Mouse (Mus musculus): Measurements from ENCODE around the gene Arhgap44. TPM values are rescaled to one million over a fixed set of nuclear protein-coding genes. Genes with fewer than 3 reads are reported as not detected.

The Arhgap44 gene
- 10.2 and 11.8 TPM in 2 replicates for polyA plus RNA-seq (2015; fragmentation: Nextera tagmentation; extraction: Ambion mirVana)

- no peaks in the 10 kb centered on the region for H3K36me3 ChIP-seq
- peaks cover 32% of the 10 kb centered on the region for H3K4me1 ChIP-seq
- H3K27me3 ChIP-seq (replicated peaks): 0 out of 2 replicates have a peak, but pooled peaks cover 5% of the 10 kb centered on the region
- H3K4me3 ChIP-seq: peak within 1 kb of the TSS; percentile 93
- ATAC-seq (ENCODE audit: extremely low read depth, insufficient number of reproducible peaks, low FRiP score, low TSS enrichment): peak; percentile 19; the same call in 1 of the 2 replicates
- WGBS: under 1% methylated on average over 27 of the region's 27 CpGs
- H3K9me3 ChIP-seq: no peaks in the 10 kb centered on the region
- H3K27ac ChIP-seq (replicated peaks): no peak within 1 kb of the TSS
- H3K9ac ChIP-seq: peak within 1 kb of the TSS; percentile 92
- peak within 1 kb of the TSS; percentile 95 for H3K4me2 ChIP-seq
Observed at GRCm38 (mm10) chr11:65162767-65163120, at the start of gene Arhgap44. Gene Arhgap44 (minus strand): TSS chr11:65162961.

DNA sequence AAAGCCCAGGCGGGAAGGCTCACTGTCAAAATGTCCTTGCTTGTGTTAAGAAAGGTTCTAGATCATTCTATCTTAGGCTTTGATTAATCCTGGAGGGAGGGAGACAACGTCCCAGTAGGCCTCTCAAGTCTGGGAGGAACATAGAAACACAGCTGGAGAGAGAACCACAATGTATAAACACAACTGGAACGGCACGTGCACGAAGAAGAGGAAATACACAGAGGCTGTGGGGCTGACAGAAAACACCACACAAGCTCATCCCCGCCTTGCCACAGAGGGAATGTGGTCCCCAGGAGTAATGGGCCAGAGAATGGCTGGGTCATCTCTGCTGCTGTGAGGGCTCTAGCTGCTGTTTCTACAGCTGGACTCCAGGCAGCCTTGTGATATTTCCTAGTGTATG, 48.9 kb upstream of the Arhgap44 start:
- Histone ChIP-seq H3K36me3 (peaks cover 46% of the 10 kb centered on the region), H3K27ac (replicated peaks) (peak overlapping the region; percentile 92), H3K9me3 (no peaks in the 10 kb centered on the region), H3K27me3 (replicated peaks) (no peaks in the 10 kb centered on the region), H3K9ac (no peak overlapping the region), H3K4me3 (no peak overlapping the region), H3K4me2 (no peak overlapping the region), H3K4me1 (peaks cover 95% of the 10 kb centered on the region)
- WGBS: 70% methylated on average over 6 of the region's 6 CpGs
- no peak for ATAC-seq (ENCODE audit: extremely low read depth, insufficient number of reproducible peaks, low FRiP score, low TSS enrichment)

- peak; percentile 86 for ATAC-seq (ENCODE audit: extremely low read depth, insufficient number of reproducible peaks, low FRiP score, low TSS enrichment)
- H3K4me1 ChIP-seq: peaks cover 97% of the 10 kb centered on the region
Observed at GRCm38 (mm10) chr11:65209441-65209840, 46.7 kb upstream of the Arhgap44 start.

GRCm38 (mm10) chr11:65205306-65205705, 42.5 kb upstream of the Arhgap44 start:
- ATAC-seq (ENCODE audit: extremely low read depth, insufficient number of reproducible peaks, low FRiP score, low TSS enrichment): peak; percentile 22; the same call in 1 of the 2 replicates
- H3K4me3 ChIP-seq: no peak overlapping the region
- H3K4me2 ChIP-seq: peak overlapping the region; percentile 44
- peak overlapping the region; percentile 87 for H3K27ac ChIP-seq (replicated peaks)
- H3K4me1 ChIP-seq: peaks cover 91% of the 10 kb centered on the region
- H3K9me3 ChIP-seq: no peaks in the 10 kb centered on the region
- H3K27me3 ChIP-seq (replicated peaks): no peaks in the 10 kb centered on the region
- no peak overlapping the region; the same call in 1 of the 2 replicates for H3K9ac ChIP-seq
- peaks cover 36% of the 10 kb centered on the region for H3K36me3 ChIP-seq
- 15% methylated on average over 5 of the region's 5 CpGs for WGBS

More at GRCm38 (mm10) chr11:65209441-65209840, 46.7 kb upstream of the Arhgap44 start:
- Histone ChIP-seq H3K27me3 (replicated peaks) (no peaks in the 10 kb centered on the region), H3K9ac (no peak overlapping the region), H3K36me3 (peaks cover 36% of the 10 kb centered on the region), H3K9me3 (no peaks in the 10 kb centered on the region), H3K4me2 (no peak overlapping the region), H3K4me3 (no peak overlapping the region), H3K27ac (replicated peaks) (peak overlapping the region; percentile 92)
- 4% methylated on average over 6 of the region's 6 CpGs for WGBS

DNA sequence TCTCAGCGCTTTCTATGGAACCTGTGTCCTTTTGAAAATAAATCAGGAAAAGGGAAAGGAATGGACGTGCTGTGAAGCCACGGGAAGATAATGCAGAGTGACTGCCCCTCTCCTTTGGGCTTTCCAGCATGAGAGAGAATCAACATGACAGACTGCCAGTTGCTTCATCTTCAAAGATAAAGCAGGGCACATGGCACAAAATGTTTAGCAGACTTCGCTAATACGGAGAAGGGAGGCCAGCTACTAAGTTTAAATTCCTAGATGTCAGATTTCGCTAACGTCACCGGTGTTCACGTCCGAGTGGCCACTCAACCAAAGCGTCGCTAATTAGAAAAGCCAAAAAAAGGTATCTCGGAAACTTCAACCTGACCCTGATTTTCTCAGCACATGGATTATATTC, 41.9 kb upstream of the Arhgap44 start:
- no peaks in the 10 kb centered on the region for H3K27me3 ChIP-seq (replicated peaks)
- 23% methylated on average over 13 of the region's 13 CpGs for WGBS
- H3K4me3 ChIP-seq: no peak overlapping the region
- H3K4me1 ChIP-seq: peaks cover 85% of the 10 kb centered on the region
- ATAC-seq (ENCODE audit: extremely low read depth, insufficient number of reproducible peaks, low FRiP score, low TSS enrichment): no peak
- H3K9me3 ChIP-seq: no peaks in the 10 kb centered on the region
- H3K27ac ChIP-seq (replicated peaks): peak overlapping the region; percentile 87
- H3K9ac ChIP-seq: peak overlapping the region; percentile 62
- H3K4me2 ChIP-seq: peak overlapping the region; percentile 44
- H3K36me3 ChIP-seq: peaks cover 41% of the 10 kb centered on the region

GRCm38 (mm10) chr11:65203020-65203419, 40.3 kb upstream of the Arhgap44 start:
- ATAC-seq (ENCODE audit: extremely low read depth, insufficient number of reproducible peaks, low FRiP score, low TSS enrichment): no peak
- WGBS: 91% methylated on average over 1 of the region's 1 CpGs
- no peaks in the 10 kb centered on the region for H3K9me3 ChIP-seq
- peaks cover 68% of the 10 kb centered on the region for H3K4me1 ChIP-seq
- H3K27ac ChIP-seq (replicated peaks): peak overlapping the region; percentile 39; the same call in 1 of the 2 replicates
- no peak overlapping the region for H3K4me3 ChIP-seq
- H3K27me3 ChIP-seq (replicated peaks): no peaks in the 10 kb centered on the region
- no peak overlapping the region for H3K4me2 ChIP-seq
- peaks cover 57% of the 10 kb centered on the region for H3K36me3 ChIP-seq
- no peak overlapping the region for H3K9ac ChIP-seq

- H3K27ac ChIP-seq (replicated peaks): peak overlapping the region; percentile 51
- no peaks in the 10 kb centered on the region for H3K9me3 ChIP-seq
- H3K27me3 ChIP-seq (replicated peaks): no peaks in the 10 kb centered on the region
- no peak overlapping the region for H3K4me3 ChIP-seq
- H3K36me3 ChIP-seq: peaks cover 63% of the 10 kb centered on the region
- ATAC-seq (ENCODE audit: extremely low read depth, insufficient number of reproducible peaks, low FRiP score, low TSS enrichment): no peak
- H3K9ac ChIP-seq: peak overlapping the region; percentile 42
- H3K4me2 ChIP-seq: no peak overlapping the region
- 9% methylated on average over 5 of the region's 5 CpGs for WGBS
- H3K4me1 ChIP-seq: peaks cover 65% of the 10 kb centered on the region
Observed at GRCm38 (mm10) chr11:65202236-65202635, 39.5 kb upstream of the Arhgap44 start.

DNA sequence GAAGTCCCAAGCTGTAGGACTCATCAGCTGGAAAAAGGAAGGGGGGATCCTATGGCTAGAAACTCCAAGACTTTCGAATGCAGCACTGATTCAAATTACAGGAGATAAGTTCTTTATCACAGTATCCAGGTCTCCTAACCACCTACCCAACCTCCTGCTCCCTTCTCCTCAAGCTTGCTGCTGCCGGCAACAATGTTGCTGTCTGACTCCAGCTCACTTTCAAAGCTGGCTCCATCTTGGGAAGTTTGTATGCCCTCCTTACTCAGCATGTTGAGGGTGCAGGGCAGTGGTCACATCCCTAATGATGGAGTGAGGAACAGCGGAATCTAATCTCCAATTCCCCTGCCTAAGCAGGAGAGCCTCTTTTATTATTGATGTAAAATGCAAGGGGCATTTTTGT, 35.3 kb upstream of the Arhgap44 start:
- no peaks in the 10 kb centered on the region for H3K9me3 ChIP-seq
- no peak for ATAC-seq (ENCODE audit: extremely low read depth, insufficient number of reproducible peaks, low FRiP score, low TSS enrichment)
- peak overlapping the region; percentile 25; the same call in 1 of the 2 replicates for H3K27ac ChIP-seq (replicated peaks)
- H3K4me2 ChIP-seq: no peak overlapping the region
- WGBS: 70% methylated on average over 3 of the region's 3 CpGs
- no peak overlapping the region for H3K9ac ChIP-seq
- no peak overlapping the region for H3K4me3 ChIP-seq
- H3K4me1 ChIP-seq: peaks cover 23% of the 10 kb centered on the region
- no peaks in the 10 kb centered on the region for H3K27me3 ChIP-seq (replicated peaks)
- peaks cover 86% of the 10 kb centered on the region for H3K36me3 ChIP-seq

- H3K9me3 ChIP-seq: no peaks in the 10 kb centered on the region
- no peak overlapping the region for H3K4me3 ChIP-seq
- WGBS: 8% methylated on average over 3 of the region's 3 CpGs
- H3K4me1 ChIP-seq: peaks cover 18% of the 10 kb centered on the region
- H3K27ac ChIP-seq (replicated peaks): 0 out of 2 replicates have a peak overlapping the region, but pooled peaks have one; percentile 25
- H3K36me3 ChIP-seq: peaks cover 90% of the 10 kb centered on the region
- ATAC-seq (ENCODE audit: extremely low read depth, insufficient number of reproducible peaks, low FRiP score, low TSS enrichment): no peak
- 0 out of 2 replicates have a peak overlapping the region, but pooled peaks have one; percentile 9 for H3K9ac ChIP-seq
- H3K27me3 ChIP-seq (replicated peaks): no peaks in the 10 kb centered on the region
- H3K4me2 ChIP-seq: no peak overlapping the region
Observed at GRCm38 (mm10) chr11:65197280-65197679, 34.5 kb upstream of the Arhgap44 start.

- H3K9ac ChIP-seq: no peak overlapping the region
- H3K4me2 ChIP-seq: no peak overlapping the region
- H3K4me3 ChIP-seq: no peak overlapping the region
- H3K27me3 ChIP-seq (replicated peaks): no peaks in the 10 kb centered on the region
- H3K27ac ChIP-seq (replicated peaks): no peak overlapping the region
- no peak for ATAC-seq (ENCODE audit: extremely low read depth, insufficient number of reproducible peaks, low FRiP score, low TSS enrichment)
- H3K9me3 ChIP-seq: no peaks in the 10 kb centered on the region
- H3K4me1 ChIP-seq: peaks cover 20% of the 10 kb centered on the region
- WGBS: 70% methylated on average over 12 of the region's 12 CpGs
- peaks cover 84% of the 10 kb centered on the region for H3K36me3 ChIP-seq
Observed at GRCm38 (mm10) chr11:65186974-65187373, 24.2 kb upstream of the Arhgap44 start.

- ATAC-seq (ENCODE audit: extremely low read depth, insufficient number of reproducible peaks, low FRiP score, low TSS enrichment): no peak
- Histone ChIP-seq H3K27ac (replicated peaks) (peak overlapping the region; percentile 37), H3K27me3 (replicated peaks) (no peaks in the 10 kb centered on the region), H3K36me3 (peaks cover 91% of the 10 kb centered on the region), H3K4me1 (peaks cover 20% of the 10 kb centered on the region), H3K9me3 (no peaks in the 10 kb centered on the region), H3K4me3 (no peak overlapping the region), H3K9ac (no peak overlapping the region), H3K4me2 (peak overlapping the region; percentile 0; the same call in 1 of the 2 replicates)
- 53% methylated on average over 1 of the region's 1 CpGs for WGBS
Observed at GRCm38 (mm10) chr11:65185114-65185513, 22.4 kb upstream of the Arhgap44 start.

GRCm38 (mm10) chr11:65170121-65170750, 7.5 kb upstream of the Arhgap44 start:
- no peak for ATAC-seq (ENCODE audit: extremely low read depth, insufficient number of reproducible peaks, low FRiP score, low TSS enrichment)
- no peaks in the 10 kb centered on the region for H3K9me3 ChIP-seq

More at GRCm38 (mm10) chr11:65170121-65170750, 7.5 kb upstream of the Arhgap44 start:
- H3K27me3 ChIP-seq (replicated peaks): no peaks in the 10 kb centered on the region
- no peak overlapping the region for H3K9ac ChIP-seq
- H3K4me3 ChIP-seq: no peak overlapping the region
- no peak overlapping the region for H3K4me2 ChIP-seq
- peaks cover 12% of the 10 kb centered on the region for H3K36me3 ChIP-seq
- no peak overlapping the region for H3K27ac ChIP-seq (replicated peaks)
- H3K4me1 ChIP-seq: peaks cover 6% of the 10 kb centered on the region
- 74% methylated on average over 4 of the region's 4 CpGs for WGBS

Measured in heart, embryonic 13.5 days (tissue).